Mouse (Mus musculus) heart, postnatal 0 days (tissue): ENCODE measurements around the gene Chad. TPM values are rescaled to one million over a fixed set of nuclear protein-coding genes. Genes with fewer than 3 reads are reported as not detected.

Experiments used
- ATAC-seq: fragments of 200-750 bp; cut with Nextera tagmentation; 2 replicates; pipeline ENCODE4 v1.8.0; 2017; ENCODE audit warnings: low read depth, moderate number of reproducible peaks, moderate library complexity; ENCODE audit not compliant: insufficient read depth
- DNase-seq: peaks from one replicate; pipeline ENCODE4 v3.0.0-alpha.2; 2016; ENCODE audit warnings: low spot score
- H3K27ac ChIP-seq: fragments of 300-500 bp; sonication (generic); 2 replicates; pipeline ENCODE4 v1.5.1; 2014; ENCODE audit warnings: low read depth, mild to moderate bottlenecking
- H3K27me3 ChIP-seq: fragments of 300-500 bp; sonication (generic); 2 replicates; pipeline ENCODE4 v1.6.1; 2014; ENCODE audit warnings: low read length, mixed read lengths; ENCODE audit not compliant: control insufficient read depth, insufficient read depth
- H3K36me3 ChIP-seq: fragments of 300-500 bp; sonication (generic); replicated peaks from 2 replicates; pipeline ENCODE4 v1.6.1; 2014; ENCODE audit warnings: low read length, mixed read lengths; ENCODE audit not compliant: control insufficient read depth, insufficient read depth
- H3K4me1 ChIP-seq: fragments of 300-500 bp; sonication (generic); 2 replicates; pipeline ENCODE4 v1.6.1; 2014; ENCODE audit warnings: antibody characterized with exemption; ENCODE audit not compliant: control insufficient read depth, insufficient read depth
- H3K4me2 ChIP-seq: fragments of 300-500 bp; sonication (generic); 2 replicates; pipeline ENCODE4 v1.6.1; 2014; ENCODE audit warnings: low read depth, mild to moderate bottlenecking, low read length, moderate library complexity
- H3K4me3 ChIP-seq: fragments of 300-500 bp; sonication (generic); 2 replicates; pipeline ENCODE4 v1.5.1; 2014; ENCODE audit warnings: low read depth, low read length
- H3K9ac ChIP-seq: fragments of 300-500 bp; sonication (generic); replicated peaks from 2 replicates; pipeline ENCODE4 v1.6.1; 2014; ENCODE audit warnings: low read depth, low read length, mixed read lengths
- H3K9me3 ChIP-seq: fragments of 300-500 bp; sonication (generic); replicated peaks from 2 replicates; pipeline ENCODE4 v1.6.1; 2016; ENCODE audit warnings: low read length; ENCODE audit not compliant: control insufficient read depth
- CTCF ChIP-seq: IDR thresholded peaks from 2 replicates; pipeline ENCODE4 v1.5.1; 2016; ENCODE audit warnings: antibody characterized with exemption, control low read depth, low read depth
- EP300 ChIP-seq: IDR thresholded peaks from 2 replicates; pipeline ENCODE4 v1.6.1; 2016; ENCODE audit warnings: antibody characterized with exemption, low read depth
- WGBS: fragments of 180-500 bp; shearing (Covaris S2); extraction: QIAGEN DNeasy Blood & Tissue Kit; methylation state at CpG from one replicate; pipeline ENCODE4 v1.1.7; 2014; 5-methylcytosine and 5-hydroxymethylcytosine counted together
- polyA plus RNA-seq: library from polyadenylated mRNA; unstranded; fragments of >200 nt; fragmentation: Nextera tagmentation; extraction: Ambion mirVana; gene quantifications from 2 replicates; pipeline ENCODE4 v1.2.1, GENCODE M21; 2015
- total RNA-seq: library from RNA; depleted of rRNA; stranded (reverse); fragments of >200 nt; gene quantifications from 2 replicates; pipeline ENCODE4 v1.2.3, GENCODE M21; 2014; ENCODE audit warnings: low replicate concordance

The Chad gene
- total and polyA plus RNA-seq, 2 experiments from 2014 or later: 0.36 TPM; not detected in 1

DNA sequence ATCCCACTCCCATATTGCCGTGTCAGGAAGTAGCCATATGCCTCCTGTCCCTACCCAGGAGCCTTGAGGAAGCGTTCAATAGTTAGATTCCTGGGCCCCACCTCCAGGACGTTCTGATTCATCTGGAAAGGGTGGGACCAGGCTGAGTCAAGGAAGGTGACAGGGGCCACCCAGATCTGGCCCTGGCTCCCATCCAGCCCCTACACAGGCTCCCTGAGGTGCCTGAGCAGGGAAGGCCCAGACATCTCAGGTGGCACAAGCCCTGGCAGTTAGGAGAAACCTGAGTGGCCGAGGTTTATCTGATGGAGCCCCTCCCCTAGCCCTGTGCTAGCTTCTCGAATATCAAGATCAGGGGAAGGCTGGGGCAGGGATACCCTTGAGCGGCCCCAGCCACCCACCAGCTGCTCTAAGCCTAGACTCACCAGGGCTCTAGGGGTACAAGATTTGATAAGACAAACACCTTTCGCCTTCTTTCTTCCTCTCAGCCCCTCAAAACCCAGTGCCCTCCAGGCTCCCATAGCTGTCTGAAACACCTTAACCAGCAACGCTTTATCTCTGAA lies 26.0 kb upstream of the Chad start:
- Histone ChIP-seq H3K27ac (no peak overlapping the region), H3K4me2 (no peak overlapping the region), H3K4me1 (no peaks in the 10 kb centered on the region), H3K36me3 (peaks cover 12% of the 10 kb centered on the region), H3K9ac (no peak overlapping the region), H3K9me3 (no peaks in the 10 kb centered on the region), H3K4me3 (no peak overlapping the region), H3K27me3 (no peaks in the 10 kb centered on the region)
- DNase-seq (no peak), ATAC-seq (no peak)
- 67% methylated on average over 8 of the region's 8 CpGs for WGBS
- no peak for TF ChIP-seq EP300
- TF ChIP-seq CTCF: no peak

DNA sequence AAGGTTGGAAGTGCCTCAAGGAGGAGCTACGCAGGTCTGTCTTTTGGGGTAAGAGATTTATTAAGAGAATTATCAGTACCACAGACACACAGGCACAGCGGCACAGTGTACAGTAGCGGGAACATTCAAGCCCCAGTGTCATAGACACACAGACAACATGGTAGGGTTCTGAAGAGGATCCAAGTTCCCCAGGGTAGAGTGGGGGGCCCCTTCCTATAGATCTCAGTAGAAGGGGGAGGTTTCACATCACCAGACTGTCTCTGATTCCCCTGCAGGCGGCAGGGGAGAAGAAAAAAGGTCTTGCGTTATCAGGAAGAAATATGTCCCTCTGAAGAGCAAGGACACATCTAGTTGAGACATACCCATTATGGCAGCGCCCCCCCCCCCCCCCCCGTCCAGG lies 25.1 kb upstream of the Chad start:
- Histone ChIP-seq H3K4me1 (no peaks in the 10 kb centered on the region), H3K4me3 (no peak overlapping the region), H3K27me3 (no peaks in the 10 kb centered on the region), H3K9ac (no peak overlapping the region), H3K9me3 (no peaks in the 10 kb centered on the region), H3K36me3 (peaks cover 12% of the 10 kb centered on the region), H3K27ac (no peak overlapping the region), H3K4me2 (no peak overlapping the region)
- TF ChIP-seq CTCF (no peak), EP300 (no peak)
- DNase-seq: no peak
- WGBS: 76% methylated on average over 7 of the region's 7 CpGs
- ATAC-seq: no peak

DNA sequence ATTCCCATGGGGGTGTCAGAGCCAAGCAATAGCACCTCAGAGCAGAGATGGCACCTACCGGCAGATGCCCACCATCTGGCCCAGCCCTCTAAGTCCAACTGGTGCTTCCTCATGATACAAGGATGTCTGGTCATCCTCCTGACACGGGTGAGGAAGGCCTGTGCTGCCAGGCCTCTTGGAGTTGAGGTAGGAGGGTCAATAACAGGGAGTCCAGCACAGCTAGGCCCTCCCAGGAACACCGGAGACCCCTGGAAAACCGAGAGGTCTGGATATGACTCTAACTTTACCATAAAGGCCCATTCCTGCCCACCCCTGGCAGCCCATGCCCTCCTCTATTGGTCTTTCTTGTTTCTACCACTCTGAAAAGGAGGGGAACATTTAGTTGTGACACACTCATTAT lies 22.4 kb upstream of the Chad start:
- no peaks in the 10 kb centered on the region for H3K27me3 ChIP-seq
- no peaks in the 10 kb centered on the region for H3K4me1 ChIP-seq
- no peaks in the 10 kb centered on the region for H3K9me3 ChIP-seq
- ATAC-seq (no peak), DNase-seq (no peak)
- WGBS: 88% methylated on average over 4 of the region's 4 CpGs
- no peak overlapping the region for H3K9ac ChIP-seq
- H3K4me3 ChIP-seq: no peak overlapping the region
- H3K27ac ChIP-seq: no peak overlapping the region
- H3K36me3 ChIP-seq: peaks cover 12% of the 10 kb centered on the region
- TF ChIP-seq EP300: no peak
- TF ChIP-seq CTCF: no peak
- no peak overlapping the region for H3K4me2 ChIP-seq

DNA sequence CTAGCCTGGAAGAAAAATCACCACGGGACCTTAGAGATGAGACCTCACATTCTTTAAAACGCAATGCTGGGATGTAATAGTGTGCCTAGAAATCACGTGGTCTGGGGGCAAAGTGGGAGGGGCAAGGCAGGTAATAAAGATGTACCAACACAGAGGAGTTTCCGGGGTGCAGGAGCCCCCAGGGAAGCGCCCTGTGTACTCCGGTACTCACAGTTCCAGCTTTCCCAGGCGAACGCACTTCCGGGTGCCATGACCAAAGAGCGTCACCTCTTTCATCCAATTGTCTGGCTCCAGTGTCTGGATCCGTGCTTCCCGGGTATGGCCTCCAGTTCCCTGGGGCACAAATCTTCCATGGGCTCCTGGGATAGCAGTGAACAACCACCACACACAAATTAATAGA lies 21.5 kb upstream of the Chad start:
- WGBS: 87% methylated on average over 12 of the region's 12 CpGs
- TF ChIP-seq EP300: no peak
- no peak for TF ChIP-seq CTCF
- Histone ChIP-seq H3K27ac (no peak overlapping the region), H3K4me2 (peak overlapping the region; percentile 51; the same call in 1 of the 2 replicates), H3K9me3 (no peaks in the 10 kb centered on the region), H3K27me3 (no peaks in the 10 kb centered on the region), H3K9ac (no peak overlapping the region), H3K36me3 (peaks cover 12% of the 10 kb centered on the region), H3K4me3 (no peak overlapping the region), H3K4me1 (peaks cover 5% of the 10 kb centered on the region)
- DNase-seq: no peak
- ATAC-seq: no peak

DNA sequence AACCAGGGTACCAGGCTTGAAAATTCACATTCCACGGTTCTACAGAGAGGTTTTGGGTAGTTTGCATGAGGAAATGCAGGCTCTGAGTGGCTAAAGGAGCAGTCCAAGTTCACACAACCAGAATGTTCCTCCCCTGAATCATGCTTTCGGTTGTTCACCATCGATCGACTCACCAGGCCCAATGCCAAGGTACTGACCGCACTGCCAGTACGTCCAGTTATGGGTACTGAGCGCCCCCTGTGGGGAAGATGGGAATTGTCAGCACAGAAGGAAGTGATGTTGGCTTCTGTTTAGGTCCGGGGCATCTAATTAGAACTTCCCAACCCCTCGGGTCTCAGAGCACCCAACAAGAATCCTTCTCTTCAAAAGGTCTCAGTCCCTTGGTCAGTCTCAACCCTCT lies 20.9 kb upstream of the Chad start:
- Histone ChIP-seq H3K4me1 (peaks cover 5% of the 10 kb centered on the region), H3K9ac (no peak overlapping the region), H3K9me3 (no peaks in the 10 kb centered on the region), H3K27me3 (no peaks in the 10 kb centered on the region), H3K4me3 (no peak overlapping the region), H3K36me3 (peaks cover 12% of the 10 kb centered on the region; the same call in 1 of the 2 replicates), H3K4me2 (peak overlapping the region; percentile 51), H3K27ac (no peak overlapping the region)
- peak; percentile 94 for TF ChIP-seq CTCF
- TF ChIP-seq EP300: no peak
- 14% methylated on average over 9 of the region's 9 CpGs for WGBS
- DNase-seq (peak; percentile 86), ATAC-seq (peak; percentile 50)

DNA sequence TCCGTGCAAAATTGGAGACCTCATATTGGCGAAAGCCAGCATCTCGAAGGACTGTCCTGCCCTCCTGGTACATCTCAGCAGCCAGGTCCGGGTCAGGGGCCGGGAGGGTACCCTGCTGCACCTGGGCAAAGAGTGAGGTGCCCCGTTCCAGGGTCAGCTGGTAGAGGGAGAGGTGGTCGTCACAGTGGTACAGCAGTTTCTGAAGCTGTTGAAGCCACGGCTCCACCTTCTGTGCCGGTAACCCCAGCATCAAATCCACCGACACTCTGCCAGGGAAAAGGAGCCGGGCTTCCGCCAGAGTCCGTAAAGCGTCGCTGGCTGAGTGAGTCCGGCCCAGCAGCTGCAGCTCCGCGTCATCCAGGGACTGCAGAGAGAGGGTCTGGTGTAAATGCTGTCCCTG lies 20.4 kb upstream of the Chad start:
- H3K27me3 ChIP-seq: no peaks in the 10 kb centered on the region
- ATAC-seq (no peak), DNase-seq (no peak)
- 52% methylated on average over 18 of the region's 18 CpGs for WGBS
- no peaks in the 10 kb centered on the region for H3K9me3 ChIP-seq
- H3K27ac ChIP-seq: no peak overlapping the region
- TF ChIP-seq EP300: no peak
- no peak for TF ChIP-seq CTCF
- H3K9ac ChIP-seq: no peak overlapping the region
- peaks cover 12% of the 10 kb centered on the region; the same call in 1 of the 2 replicates for H3K36me3 ChIP-seq
- H3K4me3 ChIP-seq: no peak overlapping the region
- peaks cover 7% of the 10 kb centered on the region for H3K4me1 ChIP-seq
- peak overlapping the region; percentile 51 for H3K4me2 ChIP-seq
